Mouse (Mus musculus): ENCODE data around the gene Zcwpw1.

Zcwpw1 gene

DNA sequence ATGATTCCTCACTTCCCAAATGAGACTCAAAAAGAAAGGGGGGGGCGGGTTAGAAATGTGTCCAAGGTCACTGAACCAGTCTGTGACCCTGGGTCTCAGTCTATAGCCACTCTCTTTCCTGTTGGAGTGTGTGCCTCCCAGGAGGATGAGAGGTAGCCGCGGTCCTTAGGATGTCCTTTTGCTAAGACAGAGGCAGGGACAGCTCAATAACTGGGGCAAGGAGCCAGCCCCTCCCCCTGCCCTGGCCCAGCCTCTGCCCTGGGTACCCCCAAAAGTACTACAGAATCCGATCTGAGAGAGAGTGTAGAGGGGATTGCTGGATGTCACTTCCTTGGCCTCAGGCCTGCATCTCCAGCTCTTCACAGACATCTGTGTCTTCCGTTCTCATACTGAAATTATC is 32.2 kb upstream of the Zcwpw1 start:
- DNase-seq (ENCODE audit: low spot score): no peak

- no peak for DNase-seq (ENCODE audit: low spot score)
These were observed 31.5 kb upstream of the Zcwpw1 start for GRCm38 (mm10) chr5:137756106-137756505.

DNA sequence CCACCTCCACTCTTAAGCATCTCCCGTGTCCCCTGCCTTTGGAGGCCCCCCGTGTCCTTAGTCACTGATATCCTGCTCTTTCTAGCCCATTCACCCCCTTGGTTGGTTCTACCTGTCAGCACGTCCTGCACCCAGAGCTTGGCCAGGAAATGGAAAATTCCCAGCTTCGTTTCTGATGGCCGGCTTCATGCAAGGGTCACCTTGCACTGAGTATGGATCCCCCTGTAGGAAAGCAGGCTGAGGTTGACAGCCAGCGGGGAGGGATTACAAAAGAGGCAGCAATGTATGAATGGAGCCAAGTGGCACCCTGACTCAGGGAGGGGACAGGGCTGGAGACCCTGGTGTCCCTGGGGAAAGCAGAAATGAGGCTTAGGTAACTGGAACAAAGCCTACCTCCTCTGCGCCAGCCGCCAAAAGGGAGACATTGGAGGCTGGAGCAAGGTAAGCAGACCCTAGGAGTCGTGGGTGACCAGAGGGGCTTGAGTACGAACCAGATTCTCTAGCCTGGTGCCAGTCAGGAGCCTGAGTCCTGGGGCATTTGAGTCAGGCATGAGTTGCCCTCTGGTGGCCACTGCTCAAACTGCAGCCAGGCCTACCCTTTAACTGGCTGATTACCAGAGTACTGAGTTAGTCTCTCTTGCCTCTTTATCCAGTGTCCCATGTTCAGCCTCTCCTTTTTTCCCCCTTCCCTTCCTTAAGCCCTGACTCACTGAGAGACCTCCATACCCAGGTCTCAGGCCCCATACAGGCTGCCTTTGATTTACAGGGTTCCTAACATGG is 30.5 kb upstream of the Zcwpw1 start:
- DNase-seq (ENCODE audit: low spot score): peak; percentile 80

GRCm38 (mm10) chr5:137757887-137758286 is 29.7 kb upstream of the Zcwpw1 start:
- DNase-seq (ENCODE audit: low spot score): no peak

DNA sequence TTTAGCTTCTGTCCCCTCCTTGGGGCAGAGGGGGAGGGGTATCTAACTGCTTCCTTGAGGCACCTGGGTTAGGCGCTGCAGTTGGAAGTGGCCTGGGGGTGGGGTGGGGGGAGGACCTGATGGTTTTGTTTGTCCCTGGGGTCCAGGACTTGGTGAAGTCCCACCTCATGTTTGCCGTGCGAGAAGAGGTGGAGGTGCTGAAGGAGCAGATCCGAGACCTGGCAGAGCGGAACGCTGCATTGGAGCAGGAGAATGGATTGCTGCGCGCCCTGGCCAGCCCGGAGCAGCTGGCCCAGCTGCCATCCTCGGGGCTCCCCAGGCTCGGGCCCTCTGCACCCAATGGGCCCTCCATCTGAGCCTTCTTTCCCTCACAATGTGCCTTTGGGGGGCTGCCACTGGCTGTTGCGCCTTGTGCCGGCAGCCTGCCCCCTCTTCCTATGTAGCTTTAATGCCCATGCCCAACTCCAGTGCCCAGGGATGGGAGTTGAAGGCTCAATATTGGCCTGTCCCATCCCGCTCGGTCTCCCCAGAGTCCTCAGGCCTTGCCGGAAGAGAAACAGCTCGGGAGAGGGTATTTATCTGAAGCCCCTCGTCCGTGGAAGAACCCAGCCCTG is 28.6 kb upstream of the Zcwpw1 start:
- no peak for DNase-seq (ENCODE audit: low spot score)

DNA sequence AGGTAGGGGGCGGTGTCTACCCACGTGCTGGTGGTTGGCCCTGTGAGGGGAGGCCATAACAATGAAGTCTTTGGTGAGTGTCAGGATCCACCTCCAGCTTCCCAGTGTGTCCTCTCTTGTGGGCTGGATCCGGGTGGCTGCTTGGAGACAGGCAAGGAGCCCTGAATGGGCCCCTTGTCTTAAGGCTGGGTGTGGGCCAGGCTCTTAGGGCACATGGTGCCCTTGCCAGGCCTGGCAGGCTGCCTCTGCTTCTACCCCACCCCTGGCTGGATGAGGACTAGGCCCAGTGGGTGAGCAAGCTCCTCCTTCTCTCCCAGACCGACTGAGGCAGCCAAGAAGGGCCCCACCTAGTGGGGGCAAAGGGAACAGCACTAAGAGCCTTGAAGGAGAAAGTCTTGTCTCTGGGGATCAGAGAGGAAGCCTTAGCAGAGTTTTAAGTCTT is 27.6 kb upstream of the Zcwpw1 start:
- peak; percentile 80 for DNase-seq (ENCODE audit: low spot score)

- no peak for DNase-seq (ENCODE audit: low spot score)
These were observed 22.8 kb upstream of the Zcwpw1 start for GRCm38 (mm10) chr5:137764609-137765340.

DNA sequence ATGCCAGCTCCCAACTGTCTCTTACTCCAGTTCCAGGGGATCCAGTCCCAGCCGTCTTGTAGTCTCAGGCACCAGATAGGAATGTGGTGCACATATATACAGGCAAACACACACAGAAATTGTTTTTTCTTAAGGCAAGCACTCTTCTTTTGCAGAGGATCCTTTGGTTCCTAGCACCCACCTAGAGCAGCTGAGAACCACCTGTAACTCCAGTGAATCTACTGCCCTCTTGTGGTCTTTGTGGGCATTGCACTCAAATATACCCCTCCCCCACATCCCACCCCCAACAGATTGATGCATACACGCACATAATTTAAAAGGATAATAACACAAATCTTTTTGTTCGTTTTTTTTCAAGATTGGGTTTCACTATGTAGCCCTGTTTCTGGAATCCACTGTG is 21.3 kb upstream of the Zcwpw1 start:
- DNase-seq (ENCODE audit: low spot score): peak; percentile 38

DNA sequence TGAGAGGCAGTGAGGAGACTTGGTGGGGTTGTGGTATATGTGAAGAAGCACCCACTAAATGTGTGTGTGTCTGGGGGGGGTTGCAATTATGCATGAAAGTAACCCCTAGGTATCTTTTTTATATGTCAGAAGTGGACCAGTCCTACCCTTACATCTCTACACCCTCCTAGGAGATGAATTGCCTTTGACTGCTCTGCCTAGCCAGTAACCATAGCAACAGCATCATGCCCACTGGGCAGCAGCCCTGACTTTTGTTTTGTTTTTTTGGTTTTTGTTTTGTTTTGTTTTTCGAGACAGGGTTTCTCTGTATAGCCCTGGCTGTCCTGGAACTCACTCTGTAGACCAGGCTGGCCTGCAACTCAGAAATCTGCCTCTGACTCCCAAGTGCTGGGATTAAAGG is 19.1 kb upstream of the Zcwpw1 start:
- DNase-seq (ENCODE audit: low spot score): no peak

DNA sequence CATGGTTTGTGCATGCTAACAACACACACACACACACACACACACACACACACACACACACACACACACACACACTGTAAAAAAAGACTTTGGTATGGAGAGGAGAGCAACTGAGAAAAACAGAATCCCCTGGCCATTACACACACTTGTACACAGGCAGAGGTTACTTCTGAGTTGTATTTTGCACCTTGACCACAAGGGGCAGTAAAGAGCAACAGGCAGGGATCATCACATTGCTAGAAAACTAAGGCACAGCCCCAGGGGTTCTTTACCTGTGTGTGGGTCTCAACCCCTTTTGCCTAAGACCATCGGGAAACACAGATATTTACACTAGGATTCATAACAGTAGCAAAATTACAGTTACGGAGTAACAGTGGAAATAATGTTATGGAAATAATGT is 16.9 kb upstream of the Zcwpw1 start:
- DNase-seq (ENCODE audit: low spot score): peak; percentile 52

DNA sequence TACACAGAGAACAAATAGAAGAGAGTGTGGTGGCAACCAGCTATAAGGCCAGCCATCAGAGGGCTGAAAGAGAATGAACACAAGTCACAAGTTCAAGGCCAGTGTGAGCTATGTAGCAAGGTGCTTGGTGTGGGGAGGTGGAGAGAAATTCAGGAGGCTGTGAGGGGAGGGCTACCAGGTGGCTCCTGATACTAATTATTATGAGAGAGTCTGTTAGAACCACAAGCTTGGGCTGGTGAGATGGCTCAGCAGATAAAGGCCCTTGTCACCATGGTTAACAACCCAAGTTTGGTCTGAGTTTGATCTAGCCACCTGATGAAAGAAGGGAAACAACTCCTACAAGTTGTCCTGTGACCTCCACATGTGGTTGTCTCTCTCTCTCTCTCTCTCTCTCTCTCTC is 14.8 kb upstream of the Zcwpw1 start:
- no peak for DNase-seq (ENCODE audit: low spot score)

GRCm38 (mm10) chr5:137775587-137776290 is 11.9 kb upstream of the Zcwpw1 start:
- DNase-seq (ENCODE audit: low spot score): no peak

GRCm38 (mm10) chr5:137776408-137776918 is 11.1 kb upstream of the Zcwpw1 start:
- peak; percentile 33 for DNase-seq (ENCODE audit: low spot score)

DNA sequence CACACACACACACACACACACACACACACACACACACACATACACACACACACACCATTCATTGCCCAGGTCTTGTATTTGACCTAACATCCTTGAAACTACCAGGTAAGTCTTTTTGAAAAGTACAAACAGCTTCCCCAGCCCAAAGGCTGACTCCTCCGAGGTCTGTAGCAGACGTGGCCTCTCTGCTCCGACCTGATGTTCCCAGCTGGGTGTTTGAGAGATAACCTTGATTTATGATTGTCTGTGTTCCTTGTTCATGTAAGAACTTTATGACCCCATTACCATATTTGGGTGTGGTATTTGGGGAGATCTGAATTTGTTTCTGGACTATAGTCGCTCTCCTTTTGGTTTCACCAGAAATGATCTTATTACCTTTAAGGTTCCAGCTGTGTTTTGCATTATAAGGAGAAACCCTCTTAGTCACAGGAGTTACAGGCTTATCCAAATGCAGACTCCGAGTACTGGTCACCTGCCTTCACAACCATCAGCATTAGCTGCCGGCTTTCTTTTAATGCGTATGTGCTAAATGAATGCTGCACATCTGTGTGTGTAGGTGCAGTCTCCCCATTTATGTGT is 10.2 kb upstream of the Zcwpw1 start:
- no peak for DNase-seq (ENCODE audit: low spot score)

DNA sequence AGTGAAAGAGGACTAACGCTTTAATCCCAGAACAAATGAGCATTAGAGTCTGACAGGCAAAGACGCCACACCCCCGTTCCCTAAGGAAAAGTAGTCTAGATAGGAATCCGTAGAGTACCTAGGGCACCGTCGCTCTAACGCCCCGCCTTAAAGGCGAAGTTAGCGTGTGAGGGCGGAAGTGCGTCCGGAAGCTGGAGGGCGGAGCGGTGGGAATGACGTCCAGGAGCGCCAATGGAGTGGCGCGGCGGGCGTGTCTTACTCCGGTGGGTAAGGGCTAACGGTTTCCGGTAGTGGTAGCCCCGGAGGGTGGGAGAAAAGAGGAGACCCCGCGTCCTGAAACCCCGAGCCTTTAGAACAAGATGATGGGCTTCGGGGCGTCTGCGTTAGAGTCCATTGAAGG is 9.0 kb upstream of the Zcwpw1 start, which contains the start of gene Ppp1r35:
Gene Ppp1r35 (plus strand): TSS at position 215 of the 400 bp plus-strand sequence.
- DNase-seq (ENCODE audit: low spot score): peak; percentile 92

DNA sequence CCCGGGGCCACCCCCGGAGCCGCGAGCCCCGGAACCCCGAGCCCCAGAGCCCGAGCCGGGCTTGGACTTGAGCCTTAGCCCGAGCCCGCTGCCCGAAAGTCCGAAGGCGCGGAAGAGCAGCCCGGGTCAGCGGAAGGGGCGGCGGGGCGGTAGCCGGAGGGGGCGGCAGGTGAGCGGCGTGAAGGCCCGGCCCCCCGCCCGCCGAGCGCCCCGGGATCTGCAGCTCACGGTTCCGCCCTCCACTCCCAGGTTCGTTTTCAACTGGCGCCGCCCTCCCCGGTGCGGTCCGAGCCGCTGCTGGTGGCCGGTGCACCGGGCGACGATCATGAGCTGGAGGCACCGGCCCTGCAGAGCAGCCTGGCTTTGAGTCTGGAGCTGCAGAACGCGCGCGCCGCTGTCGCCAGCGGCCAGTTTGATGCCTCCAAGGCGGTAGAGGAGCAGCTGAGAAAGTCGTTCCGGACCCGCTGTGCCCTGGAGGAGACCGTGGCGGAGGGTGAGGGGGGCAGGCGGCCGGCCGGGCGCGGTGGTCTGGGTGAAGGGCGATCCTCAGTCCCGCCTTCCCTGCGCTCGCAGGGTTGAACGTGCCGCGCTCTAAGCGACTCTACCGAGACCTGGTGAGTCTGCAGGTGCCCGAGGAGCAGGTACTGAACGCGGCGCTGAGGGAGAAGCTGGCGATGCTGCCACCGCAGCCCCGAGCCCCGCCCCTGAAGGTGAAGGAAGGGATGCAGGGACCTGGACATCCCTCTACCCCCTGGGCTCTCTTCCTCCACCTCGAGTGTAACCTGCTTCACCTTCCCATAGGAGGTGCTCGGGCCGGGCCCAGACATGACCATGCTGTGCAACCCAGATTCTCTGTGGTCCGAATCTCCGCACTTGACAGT is 8.3 kb upstream of the Zcwpw1 start:
- peak; percentile 24 for DNase-seq (ENCODE audit: low spot score)

GRCm38 (mm10) chr5:137781661-137782060 is 5.9 kb upstream of the Zcwpw1 start:
- DNase-seq (ENCODE audit: low spot score): no peak

DNA sequence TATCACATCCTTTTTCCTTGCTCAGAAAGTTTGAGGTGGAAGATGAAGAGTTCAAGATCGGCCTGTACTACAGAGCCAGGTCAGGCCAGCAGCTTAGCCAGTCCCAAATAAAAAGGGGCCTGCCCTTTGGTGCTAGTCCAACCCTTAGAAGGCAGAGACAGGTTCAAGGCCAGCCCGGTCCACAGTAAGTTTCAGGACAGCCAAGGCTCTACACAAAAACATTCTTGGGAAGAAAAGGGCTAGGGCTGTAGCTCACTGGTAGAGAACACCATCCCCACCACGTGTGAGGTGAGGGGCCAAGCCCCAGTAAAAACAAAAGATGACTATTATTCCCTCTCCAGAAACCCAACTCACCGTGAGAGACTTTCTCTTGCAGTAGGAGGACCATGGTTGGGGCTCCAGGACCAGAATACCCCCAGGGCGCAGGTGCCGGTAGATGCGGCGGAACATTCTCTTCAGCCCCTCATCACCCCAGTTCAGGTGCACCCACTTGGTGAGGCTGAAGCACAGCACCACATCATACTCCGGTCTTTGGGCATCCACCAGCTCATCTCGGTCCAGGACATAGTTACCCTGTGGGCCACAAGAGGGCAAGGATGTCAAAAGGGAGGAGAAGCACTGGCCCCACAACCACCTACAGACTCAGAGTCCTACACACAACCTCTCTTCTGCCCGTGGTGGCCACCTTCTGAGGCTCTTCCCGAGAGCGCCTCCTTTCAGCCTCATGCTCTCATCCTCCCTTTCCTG is 4.6 kb upstream of the Zcwpw1 start:
- DNase-seq (ENCODE audit: low spot score): no peak

GRCm38 (mm10) chr5:137783901-137784540 is 3.6 kb upstream of the Zcwpw1 start:
- DNase-seq (ENCODE audit: low spot score): no peak

Data from T-cell, adult 2 months (primary cell).